Mouse (Mus musculus): Measurements from ENCODE around the gene Pcdh8.

GRCm38 (mm10) chr14:79724002-79724681 lies 47.0 kb downstream of the Pcdh8 start:
- TF ChIP-seq EP300 (IDR thresholded peaks at IDR 0.05): no peak
- no peak for TF ChIP-seq CTCF (IDR thresholded peaks at IDR 0.05)
